Mouse (Mus musculus) c-Kit-negative CD71-positive TER-119-positive erythroid progenitor cells, embryonic 14.5 days (primary cell): ENCODE results near the gene Ndufaf8.

Source experiments
- DNase-seq: peaks from one replicate; pipeline ENCODE4 v3.0.0-alpha.2; 2013; ENCODE audit warnings: low read depth, low spot score

The Ndufaf8 gene

DNA sequence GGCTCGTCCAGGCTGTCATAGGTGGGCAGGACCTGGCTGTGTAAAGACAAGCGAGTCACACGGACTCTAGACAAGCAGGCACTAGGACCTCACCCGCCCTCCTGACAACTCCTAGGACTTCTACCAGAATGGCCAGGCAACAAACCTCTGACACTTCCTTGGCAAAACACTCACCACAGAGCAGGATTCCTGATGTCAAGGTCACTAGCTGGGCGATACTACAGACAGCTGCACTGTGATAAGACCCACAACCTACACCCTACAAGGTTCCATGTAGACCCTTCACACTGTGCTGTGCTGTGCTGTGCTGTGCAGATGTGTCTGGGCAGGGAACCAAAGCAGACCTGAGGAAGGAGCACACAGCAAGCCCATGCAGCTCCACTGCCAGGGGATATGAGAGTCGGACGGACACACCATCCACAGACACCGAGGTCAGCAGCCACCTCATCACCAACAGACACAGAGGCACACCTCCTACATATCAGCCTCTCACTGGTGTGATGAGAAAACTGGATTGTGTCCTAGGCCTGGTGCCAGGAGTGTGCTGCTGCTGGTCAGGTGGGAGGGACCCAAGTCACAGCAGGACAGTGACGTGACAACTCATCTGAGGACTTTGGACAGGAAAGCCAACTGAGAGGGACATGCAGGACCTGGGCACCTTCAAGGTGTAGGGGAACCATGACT, 36.3 kb downstream of the Ndufaf8 start:
- DNase-seq, result no peak

GRCm38 (mm10) chr11:120136195-120136594, 37.5 kb downstream of the Ndufaf8 start:
- no peak for DNase-seq

- DNase-seq, result no peak
These were observed 38.3 kb downstream of the Ndufaf8 start for GRCm38 (mm10) chr11:120136796-120137624.

GRCm38 (mm10) chr11:120137625-120138004, 38.9 kb downstream of the Ndufaf8 start:
- DNase-seq, result no peak

DNA sequence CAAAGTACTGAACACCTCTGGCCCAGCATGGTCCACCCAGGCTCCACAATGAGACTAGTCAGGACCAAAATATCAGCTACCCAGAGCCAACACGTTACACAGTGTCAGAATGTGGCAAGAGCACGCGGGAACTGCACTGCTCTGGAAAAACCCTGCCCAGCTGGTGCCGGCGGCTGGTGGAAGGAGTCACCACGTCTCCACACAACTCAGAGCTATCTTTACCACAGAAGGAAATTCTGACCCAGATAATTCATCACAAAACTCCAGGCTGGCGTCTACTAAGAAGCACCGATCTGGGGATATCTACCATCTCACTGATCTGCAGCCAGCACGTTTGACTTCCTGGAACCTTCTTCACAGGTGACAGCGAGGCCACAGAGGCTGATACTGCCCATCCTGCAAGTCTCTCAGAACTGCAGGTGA, 40.6 kb downstream of the Ndufaf8 start:
- no peak for DNase-seq

DNA sequence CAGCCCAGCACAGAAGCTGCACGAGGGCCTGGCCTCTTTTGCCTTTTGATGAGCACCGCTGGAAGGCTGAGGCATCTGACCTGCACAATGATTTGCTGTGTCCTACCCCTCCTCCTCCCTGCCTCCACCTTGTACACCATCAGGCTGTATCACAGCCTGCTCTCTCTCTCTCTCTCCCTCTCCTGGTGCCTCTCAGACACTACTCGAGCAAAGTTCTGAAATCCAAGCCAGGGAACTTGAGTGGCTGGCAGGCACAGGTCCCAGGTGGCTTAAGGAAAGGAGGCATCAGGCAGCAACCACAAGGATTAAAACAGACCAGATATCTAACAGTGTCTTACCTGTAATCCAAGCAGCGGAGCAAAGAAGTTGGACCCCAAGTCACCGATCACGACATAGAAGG, 41.5 kb downstream of the Ndufaf8 start:
- DNase-seq, result no peak

GRCm38 (mm10) chr11:120142601-120143051, 43.9 kb downstream of the Ndufaf8 start:
- no peak for DNase-seq

- DNase-seq, result no peak
These were observed 45.2 kb downstream of the Ndufaf8 start for GRCm38 (mm10) chr11:120143708-120144497.

- no peak for DNase-seq
These were observed 49.6 kb downstream of the Ndufaf8 start for GRCm38 (mm10) chr11:120148201-120148855.

GRCm38 (mm10) chr11:120149510-120150200, 50.9 kb downstream of the Ndufaf8 start:
- peak; percentile 9 for DNase-seq
